Mouse (Mus musculus) skeletal muscle tissue, adult 2 months (tissue): ENCODE measurements around the gene Usp45.

ENCODE experiments used
- DNase-seq: peaks from one replicate; pipeline ENCODE4 v3.0.0-alpha.2; 2012; ENCODE audit warnings: low read depth, low spot score

Gene Usp45

GRCm38 (mm10) chr4:21789836-21790235, 22.9 kb downstream of the Usp45 start:
- DNase-seq: no peak

GRCm38 (mm10) chr4:21793631-21794030, 26.7 kb downstream of the Usp45 start:
- DNase-seq: no peak

- no peak for DNase-seq
Measured at GRCm38 (mm10) chr4:21801013-21801412, 34.1 kb downstream of the Usp45 start.

DNA sequence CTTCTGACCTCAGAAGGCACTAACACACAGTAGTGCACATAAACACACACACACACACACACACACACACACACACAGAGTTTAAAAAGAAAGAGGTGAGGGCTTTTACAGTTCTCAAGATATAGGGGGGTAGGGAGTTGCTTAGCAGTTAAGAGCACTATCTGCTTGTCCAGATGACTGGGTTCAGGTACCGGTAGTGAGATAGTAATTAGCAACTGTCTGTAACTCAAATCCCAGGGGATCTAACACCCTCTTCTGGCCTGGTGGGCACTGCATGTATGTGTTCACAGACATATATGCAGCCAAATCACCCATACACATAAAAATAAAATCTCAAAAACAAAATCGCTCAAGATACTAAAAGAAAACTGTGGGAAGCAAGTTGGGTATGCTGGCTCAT, 34.7 kb downstream of the Usp45 start:
- DNase-seq: no peak

GRCm38 (mm10) chr4:21807204-21807603, 40.2 kb downstream of the Usp45 start:
- no peak for DNase-seq

- no peak for DNase-seq
Measured at GRCm38 (mm10) chr4:21810608-21811007, 43.7 kb downstream of the Usp45 start.

GRCm38 (mm10) chr4:21812635-21813034, 45.7 kb downstream of the Usp45 start:
- DNase-seq: no peak

DNA sequence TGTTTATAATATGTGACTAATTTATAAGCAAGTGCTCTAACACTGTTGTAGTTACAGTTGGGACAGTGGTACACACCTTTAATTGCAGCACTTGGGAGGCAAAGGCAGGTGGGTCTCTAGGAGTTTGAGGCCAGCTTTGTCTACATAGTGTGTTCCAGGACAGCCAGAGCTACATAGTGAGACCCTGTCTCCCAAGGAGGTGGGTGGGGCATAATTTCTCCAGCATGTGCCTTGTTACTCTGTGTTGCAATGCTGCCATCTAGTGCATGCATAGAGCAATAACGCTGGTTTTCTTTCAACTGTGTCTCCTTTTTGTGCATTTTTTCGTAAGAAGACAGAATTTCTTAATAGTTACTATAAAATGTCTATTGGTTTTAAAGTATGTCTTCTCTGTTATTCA, 47.1 kb downstream of the Usp45 start:
- DNase-seq: peak; percentile 21

DNA sequence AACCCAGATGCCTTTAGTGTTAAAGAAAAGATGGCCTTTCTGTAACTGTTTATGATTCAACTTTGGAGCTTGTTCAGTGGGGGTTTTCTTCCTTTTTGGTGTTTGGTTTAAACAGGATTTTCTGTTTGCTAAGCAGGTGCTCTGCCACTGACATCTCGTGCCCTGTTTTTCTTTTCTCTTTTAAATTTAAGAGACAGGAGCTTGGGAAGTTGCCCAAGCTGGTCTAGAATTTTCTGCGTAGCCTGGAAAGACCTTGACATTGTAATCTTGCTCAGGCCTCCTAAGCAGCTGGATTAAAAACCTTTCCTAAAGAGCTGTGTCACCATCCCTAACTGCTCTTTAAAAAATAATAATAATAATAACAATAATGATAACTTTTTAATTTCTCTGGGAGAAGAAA, 59.7 kb downstream of the Usp45 start:
- DNase-seq: no peak

- DNase-seq: no peak
Measured at GRCm38 (mm10) chr4:21832844-21833243, 65.9 kb downstream of the Usp45 start.

DNA sequence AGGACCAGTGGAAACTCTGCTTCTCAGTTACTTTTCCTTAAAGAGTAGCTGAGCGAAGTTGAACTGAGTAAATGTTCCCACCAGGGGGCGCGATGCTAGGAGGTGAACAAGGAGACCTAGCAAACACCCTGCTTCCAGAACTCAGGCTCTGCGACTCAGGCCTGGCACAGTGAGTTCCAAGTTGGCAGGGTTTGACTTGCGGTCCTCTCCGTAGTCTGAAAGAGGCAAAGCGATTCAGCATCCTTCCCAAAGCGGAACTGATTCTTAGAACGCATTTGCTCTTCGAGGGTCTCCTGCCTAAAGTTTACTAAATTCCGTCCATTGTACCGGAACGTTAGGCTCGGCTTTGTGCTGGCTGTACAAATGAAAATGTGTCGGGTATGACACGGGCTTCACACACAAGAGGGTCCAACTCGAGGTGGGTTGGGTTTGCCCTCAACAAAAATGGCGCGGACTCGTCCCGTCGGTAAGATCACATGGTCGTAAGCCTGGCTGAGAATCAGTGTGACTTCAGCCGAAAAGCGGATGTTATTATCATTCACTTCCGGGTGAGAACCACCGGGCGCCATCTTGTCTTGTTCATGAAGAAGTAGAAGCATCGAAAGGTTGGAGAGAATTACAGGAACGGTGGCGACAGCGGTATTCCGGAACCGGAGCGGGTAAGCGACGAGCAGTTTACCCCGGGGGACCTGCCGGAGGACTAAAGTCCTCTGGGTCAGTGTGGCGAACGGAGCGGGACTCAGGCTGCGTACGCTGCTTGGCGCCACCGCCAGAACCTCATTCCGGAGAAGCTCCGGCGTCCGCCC, 80.7 kb downstream of the Usp45 start, which contains the start of gene Pnisr:
Gene Pnisr, plus strand, starts transcription at position 103 of the 806 bp plus-strand sequence.
- peak; percentile 96 for DNase-seq

DNA sequence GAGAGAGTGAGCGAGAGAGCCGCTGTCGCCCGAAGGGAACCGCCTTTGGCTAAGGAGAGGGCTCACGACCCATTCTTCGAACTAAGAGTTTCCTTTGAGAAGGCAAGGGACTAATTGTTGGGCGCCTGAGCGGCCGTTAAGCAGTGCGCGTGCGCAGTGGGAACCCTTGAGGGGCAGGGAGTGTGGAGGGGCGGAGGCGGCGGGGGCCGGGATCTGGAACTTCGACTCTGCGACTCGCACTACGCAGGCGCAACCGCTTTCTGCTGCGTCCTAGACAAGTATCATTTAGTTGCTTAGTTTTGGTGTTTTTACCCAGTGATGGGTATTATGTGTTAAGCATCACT, 81.3 kb downstream of the Usp45 start:
- peak; percentile 85 for DNase-seq

- DNase-seq: no peak
Measured at GRCm38 (mm10) chr4:21857481-21857880, 90.5 kb downstream of the Usp45 start.

GRCm38 (mm10) chr4:21865226-21865625, 98.3 kb downstream of the Usp45 start:
- no peak for DNase-seq

DNA sequence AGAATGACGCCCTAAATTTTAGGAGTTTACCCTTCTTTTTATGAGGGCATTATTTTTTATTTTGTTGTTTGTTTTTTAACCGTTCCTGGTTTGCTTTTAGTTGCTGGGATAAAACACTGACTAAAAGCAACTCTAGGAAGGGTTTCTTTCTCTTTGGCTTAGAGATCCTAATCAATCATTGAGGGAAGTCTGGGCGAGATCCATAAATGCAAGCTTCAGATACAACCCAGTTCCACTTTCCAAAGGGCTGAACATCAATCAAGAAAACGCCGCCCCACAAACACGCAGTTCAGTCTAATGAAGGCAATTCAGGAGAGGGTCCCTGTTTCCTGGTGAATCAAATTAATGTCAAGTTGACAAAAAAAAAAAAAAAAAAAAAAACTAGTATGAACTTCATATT, 111.8 kb downstream of the Usp45 start:
- DNase-seq: no peak

DNA sequence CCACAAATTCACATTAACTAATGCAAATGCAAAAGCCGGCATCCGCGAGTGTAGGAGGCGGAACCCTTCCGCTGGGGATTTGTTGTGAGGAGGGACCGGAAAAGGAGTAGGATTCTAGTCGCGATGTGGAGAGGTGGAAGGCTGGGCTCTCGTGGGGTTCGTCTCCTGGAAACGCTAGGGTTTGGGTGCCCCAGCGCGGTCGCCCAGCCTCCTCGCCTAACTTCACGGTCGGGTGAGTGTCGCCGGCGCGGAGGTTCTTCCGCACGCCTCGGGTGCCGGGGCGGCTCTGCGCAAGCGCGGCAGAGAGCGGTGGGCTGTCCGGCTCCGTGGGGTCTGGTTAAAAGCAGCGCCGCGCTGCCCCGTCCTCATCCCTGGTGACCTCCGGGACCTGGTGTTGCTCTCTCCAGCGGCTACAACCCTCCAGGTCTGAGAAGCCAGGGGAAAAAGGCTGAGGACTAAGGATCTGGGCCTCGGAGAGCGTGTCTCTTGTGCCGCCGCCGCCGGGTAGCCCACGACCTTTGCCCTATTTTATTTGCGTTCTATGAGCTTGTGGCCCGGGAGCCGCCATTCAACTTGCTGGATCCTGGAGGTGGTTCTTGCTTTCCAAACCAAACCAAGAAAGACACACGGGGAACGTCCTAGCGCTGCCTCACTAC, 112.7 kb downstream of the Usp45 start, which contains the start of gene Coq3:
Gene Coq3, plus strand, starts transcription at position 109 of the 656 bp plus-strand sequence.
- DNase-seq: peak; percentile 40

DNA sequence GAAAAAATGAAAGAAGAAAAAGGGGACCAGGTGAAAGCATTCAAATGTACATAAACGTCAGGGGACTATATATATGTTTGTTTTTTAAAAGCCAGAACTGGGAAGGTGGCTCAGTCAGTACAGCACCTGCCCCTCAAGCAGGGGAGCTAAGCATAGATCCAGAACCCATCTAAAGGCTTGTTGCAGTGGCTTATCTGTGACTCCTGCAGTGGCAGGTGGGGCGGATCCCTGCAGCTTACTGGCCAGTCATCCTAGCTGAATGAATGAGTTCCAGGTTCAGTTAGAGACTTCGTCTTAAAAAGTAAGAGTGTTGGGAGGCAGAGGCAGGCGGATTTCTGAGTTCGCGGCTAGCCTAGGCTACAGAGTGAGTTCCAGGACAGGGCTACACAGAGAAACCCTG, 115.8 kb downstream of the Usp45 start:
- DNase-seq: no peak

GRCm38 (mm10) chr4:21885831-21886230, 118.9 kb downstream of the Usp45 start:
- no peak for DNase-seq
